Mouse (Mus musculus): Measurements from ENCODE around the gene Hacd3. TPM values are rescaled to one million over a fixed set of nuclear protein-coding genes. Genes with fewer than 3 reads are reported as not detected.

Gene Hacd3
- polyA plus RNA-seq, 1 experiment from 2014 or later, result 120 TPM

GRCm38 (mm10) chr9:64939281-64939680 is 82.2 kb downstream of the Hacd3 start:
- 61% methylated on average over 4 of the region's 4 CpGs for WGBS

GRCm38 (mm10) chr9:64938535-64938934 is 83.0 kb downstream of the Hacd3 start:
- Histone ChIP-seq H3K4me3 (ENCODE audit: low read depth, low read length) (no peak overlapping the region), H3K4me2 (ENCODE audit: low read depth, low read length, severe bottlenecking) (no peak overlapping the region), H3K36me3 (ENCODE audit: control insufficient read depth, insufficient read depth, low read length) (no peaks in the 10 kb centered on the region), H3K27ac (ENCODE audit: low read depth, low read length) (no peak overlapping the region), H3K9me3 (ENCODE audit: control insufficient read depth, low read length) (no peaks in the 10 kb centered on the region), H3K9ac (ENCODE audit: low read length) (no peak overlapping the region), H3K27me3 (ENCODE audit: control insufficient read depth, insufficient read depth, low read length) (no peaks in the 10 kb centered on the region), H3K4me1 (replicated peaks; ENCODE audit: control insufficient read depth, insufficient read depth, low read length) (no peaks in the 10 kb centered on the region)
- ATAC-seq (replicated peaks; ENCODE audit: low FRiP score) (no peak), DNase-seq (ENCODE audit: low spot score) (peak; percentile 24)
- WGBS, result 85% methylated on average over 5 of the region's 5 CpGs

More at GRCm38 (mm10) chr9:64939281-64939680, 82.2 kb downstream of the Hacd3 start:
- Histone ChIP-seq H3K4me1 (replicated peaks; ENCODE audit: control insufficient read depth, insufficient read depth, low read length) (0 out of 2 replicates have a peak, but pooled peaks cover 3% of the 10 kb centered on the region), H3K9me3 (ENCODE audit: control insufficient read depth, low read length) (no peaks in the 10 kb centered on the region), H3K9ac (ENCODE audit: low read length) (no peak overlapping the region), H3K4me3 (ENCODE audit: low read depth, low read length) (no peak overlapping the region), H3K27ac (ENCODE audit: low read depth, low read length) (no peak overlapping the region), H3K4me2 (ENCODE audit: low read depth, low read length, severe bottlenecking) (no peak overlapping the region), H3K36me3 (ENCODE audit: control insufficient read depth, insufficient read depth, low read length) (no peaks in the 10 kb centered on the region), H3K27me3 (ENCODE audit: control insufficient read depth, insufficient read depth, low read length) (no peaks in the 10 kb centered on the region)
- peak; percentile 34 for DNase-seq (ENCODE audit: low spot score)
- ATAC-seq (replicated peaks; ENCODE audit: low FRiP score), result no peak

- WGBS, result 58% methylated on average over 5 of the region's 5 CpGs
- Histone ChIP-seq H3K4me2 (ENCODE audit: low read depth, low read length, severe bottlenecking) (no peak overlapping the region), H3K4me1 (replicated peaks; ENCODE audit: control insufficient read depth, insufficient read depth, low read length) (no peaks in the 10 kb centered on the region), H3K9me3 (ENCODE audit: control insufficient read depth, low read length) (no peaks in the 10 kb centered on the region), H3K36me3 (ENCODE audit: control insufficient read depth, insufficient read depth, low read length) (no peaks in the 10 kb centered on the region), H3K4me3 (ENCODE audit: low read depth, low read length) (no peak overlapping the region), H3K27ac (ENCODE audit: low read depth, low read length) (no peak overlapping the region), H3K9ac (ENCODE audit: low read length) (no peak overlapping the region), H3K27me3 (ENCODE audit: control insufficient read depth, insufficient read depth, low read length) (no peaks in the 10 kb centered on the region)
- DNase-seq (ENCODE audit: low spot score), result no peak
- no peak for ATAC-seq (replicated peaks; ENCODE audit: low FRiP score)
Observed at GRCm38 (mm10) chr9:64937491-64937890, 84.0 kb downstream of the Hacd3 start.

Small RNAs within 50 kb of the gene (microRNA-seq; reads per million reads assigned to microRNA genes)
- not detected for gene Gm25640 (ENCODE audit: insufficient number of aligned reads)

Other genes starting within 250 kb of the Hacd3 start
- 9.8 and 10.7 TPM in 2 replicates for gene Dennd4a, start 210.4 kb downstream of the Hacd3 start, polyA plus RNA-seq (2014; fragmentation: Nextera tagmentation; extraction: Ambion mirVana)
- 0.05 and 0.07 TPM in 2 replicates for gene Slc24a1, start 70.1 kb downstream of the Hacd3 start, polyA plus RNA-seq (2014; fragmentation: Nextera tagmentation; extraction: Ambion mirVana)
- gene Ints14, start 60.8 kb downstream of the Hacd3 start, polyA plus RNA-seq (2014; fragmentation: Nextera tagmentation; extraction: Ambion mirVana), result 74.1 and 77.0 TPM in 2 replicates
- gene Dpp8, start 10.7 kb upstream of the Hacd3 start, polyA plus RNA-seq (2014; fragmentation: Nextera tagmentation; extraction: Ambion mirVana), result 43.9 and 44.8 TPM in 2 replicates
- gene Igdcc4, start 79.8 kb upstream of the Hacd3 start, polyA plus RNA-seq (2014; fragmentation: Nextera tagmentation; extraction: Ambion mirVana), result 14.9 and 15.8 TPM in 2 replicates
- 81.2 and 83.8 TPM in 2 replicates for gene Igdcc3, start 119.5 kb upstream of the Hacd3 start, polyA plus RNA-seq (2014; fragmentation: Nextera tagmentation; extraction: Ambion mirVana)
- gene Parp16, start 173.7 kb upstream of the Hacd3 start, polyA plus RNA-seq (2014; fragmentation: Nextera tagmentation; extraction: Ambion mirVana), result 5.4 and 6.6 TPM in 2 replicates
- 0.52 and 0.92 TPM in 2 replicates for gene Cilp, start 243.5 kb upstream of the Hacd3 start, polyA plus RNA-seq (2014; fragmentation: Nextera tagmentation; extraction: Ambion mirVana)

Data from forebrain, embryonic 11.5 days (tissue).